Mouse (Mus musculus) megakaryocyte, embryonic 14.5 days (primary cell): Measurements from ENCODE around the gene Ugt2b36. TPM values are rescaled to one million over a fixed set of nuclear protein-coding genes. Genes with fewer than 3 reads are reported as not detected.
"Not testable (repeated sequence)": the region's sequence is repeated elsewhere in the genome, so short reads cannot be mapped to it uniquely, and the experiment has no call there.

Source experiments
- H3K27me3 ChIP-seq: replicated peaks from 2 replicates; pipeline ENCODE3; 2012; ENCODE audit warnings: inconsistent platforms
- H3K36me3 ChIP-seq: replicated peaks from 2 replicates; pipeline ENCODE3; 2012; ENCODE audit warnings: low read length, inconsistent platforms, mixed read lengths
- H3K4me1 ChIP-seq: 2 replicates; pipeline ENCODE4 v1.6.1; 2012; ENCODE audit warnings: inconsistent platforms
- H3K4me3 ChIP-seq: replicated peaks from 2 replicates; pipeline ENCODE3; 2012; ENCODE audit warnings: moderate library complexity, mild to moderate bottlenecking, inconsistent platforms
- H3K9me3 ChIP-seq: 2 replicates; pipeline ENCODE4 v1.6.1; 2012; ENCODE audit warnings: inconsistent platforms
- FLI1 ChIP-seq: IDR thresholded peaks from 2 replicates; pipeline ENCODE4 v1.6.1; 2012; ENCODE audit warnings: low read length, inconsistent platforms, mixed read lengths
- GATA1 ChIP-seq: IDR thresholded peaks from 3 replicates; pipeline ENCODE4 v1.6.1; 2012; ENCODE audit warnings: mixed read lengths, low read length, inconsistent platforms, borderline replicate concordance
- polyA plus RNA-seq: library from polyadenylated mRNA; stranded (reverse); fragments of >175 nt; gene quantifications from 2 replicates; pipeline ENCODE4 v1.2.3, GENCODE M21; 2012; ENCODE audit warnings: low replicate concordance; ENCODE audit not compliant: insufficient read depth

Ugt2b36 gene
- not detected in 2 replicates for polyA plus RNA-seq

- H3K4me3 ChIP-seq = no peak within 1 kb of the TSS
- TF ChIP-seq GATA1 (no peak), FLI1 (no peak)
- H3K4me1 ChIP-seq = no peaks in the 10 kb centered on the region
Measured at GRCm38 (mm10) chr5:87092346-87093027, at the start of gene Ugt2b36. TSS of gene Ugt2b36 (minus strand) at chr5:87092555.

DNA sequence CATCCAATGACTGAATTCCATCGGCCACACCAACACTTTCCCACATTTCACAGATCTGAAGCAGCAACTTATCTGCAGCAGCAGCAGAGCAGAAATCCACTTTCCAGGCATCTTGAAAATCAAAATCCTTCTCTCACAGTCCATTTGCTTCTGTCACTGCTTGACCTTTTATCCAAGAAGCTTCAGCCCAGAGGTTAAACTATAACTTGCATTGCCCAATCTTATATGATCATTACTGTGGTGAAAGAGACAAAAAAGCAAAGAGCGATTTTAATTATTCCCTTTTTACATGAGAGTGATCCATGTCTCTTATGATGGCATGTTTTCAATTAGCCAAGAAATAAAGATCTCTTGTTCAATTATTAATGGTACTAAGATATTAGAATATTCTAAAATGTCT is 47.8 kb upstream of the Ugt2b36 start, which contains the start of gene Ugt2b5:
TSS of gene Ugt2b5 (minus strand) at position 123 of the 400 bp plus-strand sequence.
- H3K36me3 ChIP-seq, H3K4me1 ChIP-seq, H3K4me3 ChIP-seq, H3K27me3 ChIP-seq, H3K9me3 ChIP-seq: not testable (repeated sequence)

More at GRCm38 (mm10) chr5:87092346-87093027, at the start of gene Ugt2b36:
- 0 out of 2 replicates have a peak, but pooled peaks cover 4% of the 10 kb centered on the region for H3K9me3 ChIP-seq
- H3K36me3 ChIP-seq = no peaks in the 10 kb centered on the region
- H3K27me3 ChIP-seq = no peaks in the 10 kb centered on the region

GRCm38 (mm10) chr5:87103697-87104096 is 11.3 kb upstream of the Ugt2b36 start:
- not testable (repeated sequence) for H3K27me3 ChIP-seq, H3K4me3 ChIP-seq, H3K4me1 ChIP-seq, H3K9me3 ChIP-seq, H3K36me3 ChIP-seq

DNA sequence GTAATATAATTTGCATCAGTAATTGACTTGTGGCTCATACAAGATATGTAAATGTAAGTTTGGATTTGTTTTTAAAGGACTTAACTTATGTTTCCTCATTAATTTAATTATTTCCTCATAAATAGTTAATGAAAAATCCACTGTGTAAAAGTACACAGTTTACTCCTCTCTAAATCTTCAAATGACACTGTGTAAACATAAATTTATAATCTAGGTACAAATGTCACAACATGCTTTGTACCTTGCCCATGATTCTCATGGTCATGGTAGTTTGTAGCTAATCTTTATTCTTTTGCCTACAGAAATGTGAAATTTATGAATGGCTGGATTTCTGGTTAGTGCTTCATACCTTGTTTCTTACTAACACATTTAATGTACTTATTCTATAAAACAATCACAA is 1.2 kb downstream of the Ugt2b36 start:
- H3K36me3 ChIP-seq = no peaks in the 10 kb centered on the region
- no peaks in the 10 kb centered on the region for H3K27me3 ChIP-seq
- no peaks in the 10 kb centered on the region for H3K4me1 ChIP-seq
- 0 out of 2 replicates have a peak, but pooled peaks cover 4% of the 10 kb centered on the region for H3K9me3 ChIP-seq
- no peak overlapping the region for H3K4me3 ChIP-seq
- TF ChIP-seq FLI1 = no peak
- no peak for TF ChIP-seq GATA1

DNA sequence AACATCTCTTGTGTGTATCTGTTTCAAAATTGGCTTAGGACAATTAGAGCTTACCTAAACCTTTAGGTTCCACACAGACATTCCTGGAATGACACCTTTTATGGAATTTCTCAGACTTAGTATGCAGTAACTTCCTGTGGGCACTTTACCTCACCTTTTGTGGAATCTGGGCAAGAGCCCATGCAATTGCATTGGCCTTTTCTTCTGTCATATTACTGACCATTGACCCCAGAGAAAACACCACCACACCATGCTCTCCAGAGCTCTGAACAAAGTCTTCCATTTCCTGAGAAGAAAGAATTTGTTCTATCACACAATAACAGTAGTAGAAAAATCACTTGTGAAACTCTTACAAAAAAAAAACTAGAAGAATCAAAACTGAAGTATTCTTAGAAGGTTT is 3.1 kb downstream of the Ugt2b36 start:
- H3K9me3 ChIP-seq = 0 out of 2 replicates have a peak, but pooled peaks cover 4% of the 10 kb centered on the region
- no peak overlapping the region for H3K4me3 ChIP-seq

DNA sequence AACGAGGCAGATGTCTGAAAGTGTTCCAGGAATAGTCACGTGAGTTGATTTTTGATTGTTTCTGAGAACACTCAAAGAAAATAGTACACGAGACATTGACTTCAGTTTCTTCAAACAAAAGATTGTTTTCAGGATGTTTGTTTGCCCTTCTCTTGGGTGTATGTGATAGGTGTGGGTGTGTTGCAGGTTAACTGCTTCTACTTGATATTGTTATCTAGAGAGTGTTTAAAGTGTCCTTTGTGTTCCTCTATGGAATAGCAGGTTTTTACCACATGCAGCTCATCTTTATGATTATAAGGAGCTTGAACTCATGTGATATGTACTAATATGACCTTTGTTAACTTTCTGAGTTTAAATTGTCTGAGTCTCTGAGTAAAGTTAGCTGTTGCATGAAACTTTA is 6.1 kb downstream of the Ugt2b36 start:
- H3K9me3 ChIP-seq = no peaks in the 10 kb centered on the region
- TF ChIP-seq GATA1 (no peak), FLI1 (no peak)
- no peaks in the 10 kb centered on the region for H3K36me3 ChIP-seq
- no peaks in the 10 kb centered on the region for H3K27me3 ChIP-seq
- no peak overlapping the region for H3K4me3 ChIP-seq
- no peaks in the 10 kb centered on the region for H3K4me1 ChIP-seq

More for the DNA sequence above, 3.1 kb downstream of the Ugt2b36 start:
- Histone ChIP-seq H3K27me3 (no peaks in the 10 kb centered on the region), H3K4me1 (no peaks in the 10 kb centered on the region), H3K36me3 (no peaks in the 10 kb centered on the region)
- TF ChIP-seq FLI1 = no peak

- H3K4me1 ChIP-seq = no peaks in the 10 kb centered on the region
- TF ChIP-seq FLI1 (no peak), GATA1 (no peak)
- H3K36me3 ChIP-seq = no peaks in the 10 kb centered on the region
- peaks cover 19% of the 10 kb centered on the region for H3K9me3 ChIP-seq
- H3K4me3 ChIP-seq = no peak overlapping the region
- H3K27me3 ChIP-seq = no peaks in the 10 kb centered on the region
Measured at GRCm38 (mm10) chr5:87030624-87031023, 61.7 kb downstream of the Ugt2b36 start.

- Histone ChIP-seq H3K36me3 (no peaks in the 10 kb centered on the region), H3K4me1 (no peaks in the 10 kb centered on the region), H3K9me3 (peaks cover 18% of the 10 kb centered on the region), H3K4me3 (no peak overlapping the region), H3K27me3 (no peaks in the 10 kb centered on the region)
- TF ChIP-seq GATA1 (no peak), FLI1 (no peak)
Measured at GRCm38 (mm10) chr5:87027359-87027758, 65.0 kb downstream of the Ugt2b36 start.

Other genes with a start within 250 kb of the Ugt2b36 start
- gene Ugt2b34, start 185.6 kb downstream of the Ugt2b36 start, polyA plus RNA-seq = not detected in 2 replicates
- gene Ugt2b1, start 166.0 kb downstream of the Ugt2b36 start, polyA plus RNA-seq = not detected in 2 replicates
- not detected in 2 replicates for gene Ugt2b35, start 91.7 kb downstream of the Ugt2b36 start, polyA plus RNA-seq
- gene Ugt2b5, start 47.8 kb upstream of the Ugt2b36 start, polyA plus RNA-seq = not detected in 2 replicates
- gene Ugt2b37, start 162.2 kb upstream of the Ugt2b36 start, polyA plus RNA-seq = not detected in 2 replicates
- not detected in 2 replicates for gene Ugt2a3, start 244.6 kb upstream of the Ugt2b36 start, polyA plus RNA-seq